Mouse (Mus musculus) layer of hippocampus, postnatal 25 days (tissue): Measurements from ENCODE around the gene Rab42. TPM values are rescaled to one million over a fixed set of nuclear protein-coding genes. Genes with fewer than 3 reads are reported as not detected.

Source experiments
- total RNA-seq, 2 experiments: library from RNA; stranded (reverse); gene quantifications; 2 replicates each; pipeline ENCODE4 v1.2.3; 2021

Rab42 gene
- total RNA-seq, 2 experiments from 2014 or later, result 1.7 TPM

Other genes with a start within 250 kb of the Rab42 start
- gene Gm10300, start 228.7 kb downstream of the Rab42 start, total RNA-seq, result not detected
- 10 to 100 TPM; 16.8 to 24.1 TPM for gene Epb41, start 228.1 kb downstream of the Rab42 start, total RNA-seq
- 10 to 100 TPM in 1 of 2 experiments, 1 to 10 TPM in 1; 10.0 to 11.2 TPM for gene Oprd1, start 158.9 kb downstream of the Rab42 start, total RNA-seq
- 10 to 100 TPM; 42.6 to 47.9 TPM for gene Ythdf2, start 91.1 kb downstream of the Rab42 start, total RNA-seq
- gene Gmeb1, start 41.8 kb downstream of the Rab42 start, total RNA-seq, result 10 to 100 TPM; 21.9 to 26.9 TPM
- 10 to 100 TPM; 19.2 to 26.8 TPM for gene Taf12, start 29.0 kb downstream of the Rab42 start, total RNA-seq
- 10 to 100 TPM; 19.6 to 23.2 TPM for gene Trnau1ap, start 26.2 kb upstream of the Rab42 start, total RNA-seq
- 10 to 100 TPM; 11.1 to 13.1 TPM for gene Rcc1, start 50.2 kb upstream of the Rab42 start, total RNA-seq
- gene Phactr4, start 119.1 kb upstream of the Rab42 start, total RNA-seq, result 10 to 100 TPM in 1 of 2 experiments, 1 to 10 TPM in 1; 9.5 to 10.7 TPM
- gene Med18, start 160.5 kb upstream of the Rab42 start, total RNA-seq, result 1 to 10 TPM; 9.2 to 9.4 TPM
- 10 to 100 TPM; 13.2 to 13.3 TPM for gene Sesn2, start 207.1 kb upstream of the Rab42 start, total RNA-seq
- 100 to 1,000 TPM; 461 to 496 TPM for gene Atpif1, start 230.3 kb upstream of the Rab42 start, total RNA-seq
- 10 to 100 TPM; 84.5 to 88.5 TPM for gene Dnajc8, start 232.2 kb upstream of the Rab42 start, total RNA-seq